Mouse (Mus musculus) neural tube, embryonic 13.5 days (tissue): Measurements from ENCODE around the gene Arhgef3. TPM values are rescaled to one million over a fixed set of nuclear protein-coding genes. Genes with fewer than 3 reads are reported as not detected.

Experiments
- ATAC-seq: fragments of 200-750 bp; cut with Nextera tagmentation; 2 replicates; pipeline ENCODE4 v1.8.0; 2017; ENCODE audit warnings: low read depth, mild to moderate bottlenecking, moderate TSS enrichment, moderate library complexity
- H3K27ac ChIP-seq: fragments of 300-500 bp; sonication (generic); replicated peaks from 2 replicates; pipeline ENCODE4 v1.5.1; 2015; ENCODE audit warnings: moderate library complexity, mild to moderate bottlenecking, inconsistent platforms
- H3K27me3 ChIP-seq: fragments of 300-500 bp; sonication (generic); 2 replicates; pipeline ENCODE4 v1.6.1; 2015; ENCODE audit warnings: mild to moderate bottlenecking, inconsistent platforms
- H3K36me3 ChIP-seq: fragments of 300-500 bp; sonication (generic); 2 replicates; pipeline ENCODE4 v1.6.1; 2015; ENCODE audit warnings: mild to moderate bottlenecking, inconsistent platforms
- H3K4me1 ChIP-seq: fragments of 300-500 bp; sonication (generic); replicated peaks from 2 replicates; pipeline ENCODE4 v1.6.1; 2015; ENCODE audit warnings: inconsistent platforms
- H3K4me2 ChIP-seq: fragments of 300-500 bp; sonication (generic); 2 replicates; pipeline ENCODE4 v1.6.1; 2015; ENCODE audit warnings: inconsistent platforms, mild to moderate bottlenecking, moderate library complexity
- H3K4me3 ChIP-seq: fragments of 300-500 bp; sonication (generic); 2 replicates; pipeline ENCODE4 v1.5.1; 2015; ENCODE audit warnings: mild to moderate bottlenecking, inconsistent platforms
- H3K9ac ChIP-seq: fragments of 300-500 bp; sonication (generic); 2 replicates; pipeline ENCODE4 v1.6.1; 2015; ENCODE audit warnings: moderate library complexity, mild to moderate bottlenecking, inconsistent platforms
- H3K9me3 ChIP-seq: fragments of 300-500 bp; sonication (generic); 2 replicates; pipeline ENCODE4 v1.6.1; 2016; ENCODE audit warnings: inconsistent platforms
- WGBS: fragments of 180-500 bp; shearing (Covaris S2); methylation state at CpG from one replicate; pipeline ENCODE4 v1.1.7; 2015; 5-methylcytosine and 5-hydroxymethylcytosine counted together
- polyA plus RNA-seq: library from polyadenylated mRNA; unstranded; fragments of >200 nt; fragmentation: Nextera tagmentation; extraction: Ambion mirVana; gene quantifications from 2 replicates; pipeline ENCODE4 v1.2.1, GENCODE M21; 2015

Arhgef3 gene
- polyA plus RNA-seq, 1 experiment from 2014 or later, result 3.3 TPM

DNA sequence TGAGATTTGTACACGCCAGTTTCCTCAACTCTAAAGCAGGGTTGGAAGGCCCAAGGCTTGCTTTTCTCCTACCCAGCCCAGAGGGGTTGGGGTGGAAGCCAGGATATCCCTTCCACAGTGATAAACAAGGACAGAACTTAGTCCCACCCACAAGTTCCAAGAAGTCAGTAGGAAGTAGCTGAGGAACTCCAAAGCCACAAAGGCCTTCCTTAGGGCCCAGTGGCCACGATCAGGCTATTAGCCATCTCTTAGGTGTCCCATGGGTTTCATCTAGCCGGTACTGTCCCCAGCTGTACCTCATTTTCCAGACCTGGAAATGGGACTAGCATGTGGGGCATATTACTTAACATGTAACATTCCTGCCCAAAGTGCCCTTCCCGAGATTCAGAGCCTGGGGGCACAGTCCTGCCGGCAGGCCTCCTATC is 236.4 kb downstream of the Arhgef3 start:
- Histone ChIP-seq H3K4me1 (no peaks in the 10 kb centered on the region; the same call in 1 of the 2 replicates), H3K27ac (0 out of 2 replicates have a peak overlapping the region, but pooled peaks have one; percentile 14), H3K4me3 (no peak overlapping the region), H3K9ac (no peak overlapping the region), H3K9me3 (no peaks in the 10 kb centered on the region), H3K4me2 (no peak overlapping the region), H3K36me3 (no peaks in the 10 kb centered on the region), H3K27me3 (no peaks in the 10 kb centered on the region)
- ATAC-seq, result no peak
- 70% methylated on average over 5 of the region's 5 CpGs for WGBS

DNA sequence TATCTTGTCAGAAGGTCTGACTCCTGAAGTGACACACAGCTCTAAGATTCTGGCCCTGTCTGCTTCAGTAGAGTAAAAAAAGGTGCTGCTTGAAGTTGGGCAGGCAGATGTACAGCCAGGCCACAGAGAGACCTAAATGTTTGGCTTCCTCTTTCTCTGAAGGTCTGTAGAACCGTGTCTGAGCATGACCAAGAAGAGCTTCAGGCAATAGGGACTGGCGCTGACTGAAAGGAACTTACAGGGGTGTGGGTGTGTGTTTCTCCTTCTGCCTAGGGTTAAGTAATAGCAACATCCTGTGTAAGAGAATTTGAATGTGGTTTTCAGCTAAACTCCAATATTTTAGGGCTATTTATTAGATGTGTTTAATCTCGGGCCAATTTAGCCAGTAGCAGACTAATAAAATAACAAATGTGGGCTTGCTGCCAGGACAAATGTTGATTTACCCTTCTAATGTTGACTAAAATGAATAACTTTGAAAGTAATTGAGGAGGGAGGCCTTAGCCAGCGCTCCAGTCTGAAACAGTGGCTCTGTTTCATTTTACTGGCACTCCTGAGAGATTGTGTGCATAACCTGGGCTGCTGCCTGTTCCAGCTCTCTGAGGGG is 236.9 kb downstream of the Arhgef3 start:
- 0 out of 2 replicates have a peak overlapping the region, but pooled peaks have one; percentile 14 for H3K27ac ChIP-seq
- H3K4me3 ChIP-seq, result no peak overlapping the region
- no peaks in the 10 kb centered on the region for H3K27me3 ChIP-seq
- H3K9me3 ChIP-seq, result no peaks in the 10 kb centered on the region
- no peaks in the 10 kb centered on the region; the same call in 1 of the 2 replicates for H3K4me1 ChIP-seq
- no peak overlapping the region for H3K4me2 ChIP-seq
- no peak for ATAC-seq
- no peak overlapping the region for H3K9ac ChIP-seq
- H3K36me3 ChIP-seq, result no peaks in the 10 kb centered on the region
- WGBS, result 71% methylated on average over 4 of the region's 4 CpGs

DNA sequence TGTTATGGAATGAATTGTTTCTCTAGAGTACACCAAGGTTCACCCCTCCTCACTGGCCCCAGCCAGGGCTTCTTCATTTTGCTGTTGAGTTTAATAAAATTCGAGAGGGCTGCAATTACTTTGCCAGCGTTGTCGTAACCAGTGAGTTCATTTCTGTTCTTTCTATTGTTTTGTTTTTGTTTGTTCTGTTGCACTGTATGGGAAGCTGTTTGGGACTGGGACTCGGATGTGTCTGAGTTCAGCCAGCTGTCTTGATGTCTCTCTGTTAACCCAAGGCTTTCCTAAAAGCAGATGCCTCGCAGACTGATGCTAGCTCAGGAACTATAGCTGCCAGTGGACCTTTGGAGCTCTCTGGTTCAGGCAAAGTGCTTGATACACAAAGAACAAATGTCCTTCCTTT is 237.8 kb downstream of the Arhgef3 start:
- Histone ChIP-seq H3K9me3 (no peaks in the 10 kb centered on the region), H3K9ac (no peak overlapping the region), H3K4me2 (no peak overlapping the region), H3K4me3 (no peak overlapping the region), H3K27ac (no peak overlapping the region), H3K36me3 (no peaks in the 10 kb centered on the region), H3K27me3 (no peaks in the 10 kb centered on the region), H3K4me1 (no peaks in the 10 kb centered on the region; the same call in 1 of the 2 replicates)
- 81% methylated on average over 5 of the region's 5 CpGs for WGBS
- ATAC-seq, result no peak

DNA sequence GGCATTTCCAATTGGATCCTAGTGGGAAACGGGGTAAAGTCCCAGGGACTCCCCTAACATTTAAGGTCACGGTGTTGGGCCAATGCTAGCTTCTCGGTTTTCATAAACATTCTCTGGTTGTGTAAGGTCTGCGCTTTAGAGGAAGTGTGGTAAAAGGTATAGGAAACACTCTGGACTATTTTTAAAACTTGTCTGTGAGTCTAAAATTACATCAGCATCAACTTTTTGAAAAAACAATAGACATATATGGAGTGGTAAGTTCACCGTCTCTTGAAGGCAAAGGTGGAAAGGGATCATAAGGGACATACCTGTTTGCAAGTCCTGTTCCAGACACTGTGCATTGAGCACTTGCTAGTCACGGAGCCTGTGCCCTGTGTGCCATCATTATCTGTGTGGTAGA is 240.5 kb downstream of the Arhgef3 start:
- Histone ChIP-seq H3K9me3 (no peaks in the 10 kb centered on the region), H3K4me1 (peaks cover under 1% of the 10 kb centered on the region; the same call in 1 of the 2 replicates), H3K27ac (no peak overlapping the region), H3K4me3 (no peak overlapping the region), H3K36me3 (no peaks in the 10 kb centered on the region), H3K27me3 (no peaks in the 10 kb centered on the region), H3K4me2 (no peak overlapping the region), H3K9ac (no peak overlapping the region)
- no peak for ATAC-seq
- 91% methylated on average over 6 of the region's 6 CpGs for WGBS

DNA sequence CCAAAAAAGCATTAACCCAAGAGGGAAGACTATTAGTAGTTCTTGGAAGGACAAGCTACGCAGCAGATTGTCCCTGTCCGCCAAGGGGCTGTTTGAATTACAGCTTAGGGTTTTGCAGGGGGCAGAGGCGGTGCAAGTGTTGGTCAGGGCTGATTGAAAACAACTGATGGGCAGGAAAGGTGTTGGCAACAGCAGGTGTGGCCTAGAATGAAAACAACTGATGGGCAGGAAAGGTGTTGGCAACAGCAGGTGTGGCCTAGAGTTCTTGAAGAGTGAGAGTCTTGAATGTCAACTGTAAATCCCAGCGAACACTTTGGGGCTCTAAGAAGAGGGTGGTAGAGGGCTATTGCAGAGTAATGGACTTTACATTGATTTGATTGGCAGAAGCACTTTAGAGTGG is 241.2 kb downstream of the Arhgef3 start:
- H3K4me3 ChIP-seq, result no peak overlapping the region
- no peaks in the 10 kb centered on the region for H3K9me3 ChIP-seq
- no peak overlapping the region for H3K27ac ChIP-seq
- no peaks in the 10 kb centered on the region for H3K27me3 ChIP-seq
- H3K9ac ChIP-seq, result no peak overlapping the region
- no peak for ATAC-seq
- H3K4me2 ChIP-seq, result no peak overlapping the region
- 87% methylated on average over 4 of the region's 4 CpGs for WGBS
- H3K36me3 ChIP-seq, result no peaks in the 10 kb centered on the region
- peaks cover 9% of the 10 kb centered on the region for H3K4me1 ChIP-seq

DNA sequence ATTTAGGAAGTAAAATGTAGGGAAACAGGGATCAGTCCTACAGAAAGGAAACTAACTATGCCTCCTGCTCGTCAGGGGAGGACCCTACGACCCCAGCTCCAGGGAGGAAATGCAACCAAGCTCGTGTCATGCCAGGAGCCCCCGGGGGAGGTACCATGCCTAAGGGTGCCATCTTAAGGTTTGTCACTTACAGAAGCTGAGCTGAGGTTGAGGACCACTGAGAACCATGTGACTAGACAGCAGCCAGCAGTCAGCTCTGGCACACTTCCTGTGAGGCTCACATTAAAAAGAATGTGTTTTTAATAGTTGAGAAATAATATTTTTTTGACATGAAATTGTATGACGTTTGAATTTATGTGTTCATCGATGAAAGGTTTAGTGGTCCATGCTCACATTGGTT is 242.4 kb downstream of the Arhgef3 start:
- Histone ChIP-seq H3K9ac (no peak overlapping the region), H3K4me2 (no peak overlapping the region), H3K27me3 (no peaks in the 10 kb centered on the region), H3K27ac (no peak overlapping the region), H3K4me3 (no peak overlapping the region), H3K9me3 (no peaks in the 10 kb centered on the region), H3K36me3 (no peaks in the 10 kb centered on the region), H3K4me1 (peaks cover 16% of the 10 kb centered on the region)
- WGBS, result 75% methylated on average over 6 of the region's 6 CpGs
- ATAC-seq, result no peak

DNA sequence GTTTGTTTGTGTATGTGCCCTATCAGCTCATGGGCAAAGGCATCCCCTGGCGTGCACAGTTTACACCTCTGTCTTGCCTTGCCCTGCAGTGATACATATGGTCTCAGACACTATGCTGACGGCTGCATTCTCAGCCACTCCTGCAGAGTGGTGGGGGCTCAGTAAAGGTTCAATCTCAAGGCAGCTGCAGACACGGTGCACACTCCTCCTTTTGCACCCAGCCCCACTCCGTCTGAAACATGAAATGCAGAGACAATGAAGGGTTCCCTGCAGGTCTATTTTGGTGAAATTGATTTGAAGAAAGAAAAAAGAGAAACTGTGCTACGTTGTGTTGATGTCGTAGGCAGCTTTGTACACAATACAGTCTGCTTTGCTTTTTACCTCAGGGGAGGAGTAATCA is 243.5 kb downstream of the Arhgef3 start:
- Histone ChIP-seq H3K27me3 (no peaks in the 10 kb centered on the region), H3K9ac (no peak overlapping the region), H3K4me1 (peaks cover 16% of the 10 kb centered on the region), H3K36me3 (no peaks in the 10 kb centered on the region), H3K9me3 (no peaks in the 10 kb centered on the region), H3K4me3 (no peak overlapping the region), H3K27ac (no peak overlapping the region), H3K4me2 (no peak overlapping the region)
- no peak for ATAC-seq
- WGBS, result 65% methylated on average over 6 of the region's 6 CpGs

DNA sequence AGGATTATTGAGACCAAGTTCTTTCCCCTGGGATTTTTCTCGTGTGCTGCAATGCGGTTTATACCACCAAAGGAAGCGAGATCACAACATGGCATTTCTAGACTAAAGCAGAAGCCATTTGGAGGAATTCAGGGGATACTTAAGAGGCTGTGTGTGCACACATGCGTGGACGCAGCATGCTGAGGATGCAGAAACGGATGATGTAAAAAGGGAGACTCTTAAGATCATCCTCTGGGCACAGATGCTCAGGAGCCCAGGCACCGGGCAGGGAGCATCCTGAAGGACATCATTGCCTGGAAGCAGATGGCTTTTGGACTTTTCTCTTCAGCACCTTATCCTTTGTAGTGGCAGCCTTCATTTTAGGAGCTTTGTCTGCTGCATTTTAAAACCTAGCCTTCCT is 246.2 kb downstream of the Arhgef3 start:
- H3K4me2 ChIP-seq, result no peak overlapping the region
- no peak overlapping the region for H3K4me3 ChIP-seq
- H3K4me1 ChIP-seq, result peaks cover 16% of the 10 kb centered on the region
- no peak for ATAC-seq
- H3K9me3 ChIP-seq, result no peaks in the 10 kb centered on the region
- no peaks in the 10 kb centered on the region for H3K27me3 ChIP-seq
- no peak overlapping the region for H3K9ac ChIP-seq
- peak overlapping the region; percentile 42; the same call in 1 of the 2 replicates for H3K27ac ChIP-seq
- H3K36me3 ChIP-seq, result no peaks in the 10 kb centered on the region
- WGBS, result 71% methylated on average over 7 of the region's 7 CpGs

DNA sequence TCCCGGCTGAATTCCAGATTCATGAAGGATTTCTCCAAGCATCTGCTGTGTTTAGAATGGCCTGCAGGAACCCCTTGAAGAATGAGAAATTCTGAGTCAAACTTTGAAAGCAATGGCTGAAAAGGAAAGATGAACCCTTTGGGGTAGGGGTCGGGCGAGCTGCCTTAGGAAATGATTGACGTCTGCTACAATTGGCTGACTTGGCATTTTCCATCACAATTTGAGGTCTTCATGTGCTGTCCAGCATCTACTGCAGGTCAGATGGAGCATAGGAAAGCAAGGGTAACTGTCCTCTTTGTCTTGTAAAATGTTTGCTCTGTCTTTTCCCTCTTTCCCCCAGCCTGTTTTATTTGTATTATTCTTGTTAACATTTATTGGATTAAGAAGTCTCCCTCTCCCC is 246.8 kb downstream of the Arhgef3 start:
- ATAC-seq, result no peak
- WGBS, result 67% methylated on average over 4 of the region's 4 CpGs
- Histone ChIP-seq H3K36me3 (no peaks in the 10 kb centered on the region), H3K27me3 (no peaks in the 10 kb centered on the region), H3K9ac (no peak overlapping the region), H3K4me3 (no peak overlapping the region), H3K4me2 (no peak overlapping the region), H3K9me3 (no peaks in the 10 kb centered on the region), H3K27ac (no peak overlapping the region), H3K4me1 (peaks cover 16% of the 10 kb centered on the region)

DNA sequence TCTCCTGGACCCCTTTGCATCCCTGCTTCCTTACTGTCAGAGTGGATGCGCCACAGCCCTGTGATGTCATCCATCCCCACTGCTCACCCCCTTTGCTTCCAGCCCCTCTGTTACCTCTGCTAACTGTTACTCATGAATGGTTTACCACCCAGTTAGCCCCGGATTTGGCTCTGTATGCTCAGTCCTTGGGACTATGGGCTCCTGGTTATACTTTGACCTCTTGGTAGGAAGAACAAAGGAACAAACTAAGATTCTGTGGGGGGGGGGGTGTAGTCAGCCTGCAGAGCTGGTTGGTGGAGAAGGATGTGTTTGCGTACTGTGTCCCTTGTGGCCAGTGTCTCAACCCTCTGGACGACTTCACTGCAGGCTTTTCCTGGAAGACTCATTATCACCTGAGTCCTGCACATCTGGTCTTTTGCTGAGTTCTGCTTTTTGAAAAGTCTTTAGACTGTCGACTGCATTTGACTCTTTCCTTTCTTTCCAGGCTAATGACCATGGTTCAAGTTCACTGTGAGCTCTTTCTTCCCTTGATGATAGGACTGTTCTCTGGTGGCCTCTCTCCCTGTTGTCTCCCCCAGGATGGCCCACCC is 250.1 kb downstream of the Arhgef3 start:
- H3K36me3 ChIP-seq, result no peaks in the 10 kb centered on the region
- no peak overlapping the region for H3K4me3 ChIP-seq
- H3K27ac ChIP-seq, result no peak overlapping the region
- WGBS, result 79% methylated on average over 5 of the region's 5 CpGs
- H3K4me2 ChIP-seq, result no peak overlapping the region
- peaks cover 29% of the 10 kb centered on the region for H3K4me1 ChIP-seq
- H3K9me3 ChIP-seq, result no peaks in the 10 kb centered on the region
- no peak for ATAC-seq
- H3K9ac ChIP-seq, result no peak overlapping the region
- H3K27me3 ChIP-seq, result no peaks in the 10 kb centered on the region

DNA sequence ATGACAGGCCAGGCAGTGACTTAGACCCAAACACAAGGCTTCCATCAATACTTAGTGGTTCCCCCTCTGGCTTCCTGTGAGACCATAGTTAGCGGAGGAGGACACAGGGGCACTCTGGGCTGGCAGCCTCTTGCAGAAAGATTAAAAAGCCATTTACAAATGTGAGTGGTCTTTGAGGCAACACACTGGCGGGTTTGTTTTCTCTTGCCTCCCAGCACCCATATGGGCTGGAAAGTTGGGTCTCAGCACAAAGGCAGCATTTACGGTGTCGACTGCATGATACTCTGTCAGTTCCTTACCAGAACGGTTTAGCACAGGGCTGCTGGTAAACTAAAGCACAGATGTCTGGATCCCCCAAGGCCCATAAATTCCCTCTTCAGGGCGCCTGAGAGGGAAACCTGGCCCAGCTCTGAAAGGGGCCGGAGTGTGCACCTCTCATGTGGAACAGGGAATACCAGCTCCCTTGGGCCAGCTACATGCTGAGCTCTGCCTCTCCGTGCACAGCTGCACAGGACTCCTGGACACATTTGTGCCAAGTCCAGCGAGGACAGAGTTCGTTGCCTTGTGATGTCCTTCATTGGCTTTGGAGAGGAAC is 252.5 kb downstream of the Arhgef3 start:
- H3K27ac ChIP-seq, result peak overlapping the region; percentile 49
- H3K27me3 ChIP-seq, result no peaks in the 10 kb centered on the region
- peaks cover 12% of the 10 kb centered on the region for H3K4me1 ChIP-seq
- H3K36me3 ChIP-seq, result no peaks in the 10 kb centered on the region
- WGBS, result 37% methylated on average over 10 of the region's 10 CpGs
- H3K9me3 ChIP-seq, result no peaks in the 10 kb centered on the region
- no peak overlapping the region for H3K4me3 ChIP-seq
- H3K4me2 ChIP-seq, result 0 out of 2 replicates have a peak overlapping the region, but pooled peaks have one; percentile 7
- ATAC-seq, result peak; percentile 78
- no peak overlapping the region for H3K9ac ChIP-seq

DNA sequence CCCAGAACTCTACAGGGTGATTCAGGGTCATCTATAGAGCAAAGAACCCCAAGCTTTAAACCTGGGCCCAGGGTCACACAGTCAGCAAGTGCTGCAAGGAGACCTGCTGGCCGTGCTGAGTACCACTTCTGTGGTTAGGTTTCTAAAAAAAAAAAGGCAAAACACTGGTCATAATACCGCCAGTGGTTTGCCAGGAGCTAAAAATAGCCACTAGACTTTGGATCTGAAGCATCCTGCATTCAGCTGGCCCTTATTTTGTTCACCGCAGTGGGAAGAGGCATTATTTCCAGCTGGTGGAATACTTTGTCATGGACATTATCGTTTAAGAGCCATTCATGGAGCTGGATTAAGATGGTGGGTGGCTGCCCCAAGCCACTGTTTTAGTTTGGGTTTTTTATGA is 253.9 kb downstream of the Arhgef3 start:
- 25% methylated on average over 4 of the region's 4 CpGs for WGBS
- Histone ChIP-seq H3K27ac (no peak overlapping the region), H3K4me3 (no peak overlapping the region), H3K27me3 (no peaks in the 10 kb centered on the region), H3K9ac (no peak overlapping the region), H3K9me3 (no peaks in the 10 kb centered on the region), H3K4me2 (no peak overlapping the region), H3K4me1 (peaks cover 12% of the 10 kb centered on the region), H3K36me3 (no peaks in the 10 kb centered on the region)
- no peak for ATAC-seq
